Mouse (Mus musculus): ENCODE results near the gene Pga5. TPM values are rescaled to one million over a fixed set of nuclear protein-coding genes. Genes with fewer than 3 reads are reported as not detected.

The Pga5 gene
- polyA plus RNA-seq (2012; rRNA removed; ENCODE audit: low replicate concordance): not detected in 2 replicates

DNA sequence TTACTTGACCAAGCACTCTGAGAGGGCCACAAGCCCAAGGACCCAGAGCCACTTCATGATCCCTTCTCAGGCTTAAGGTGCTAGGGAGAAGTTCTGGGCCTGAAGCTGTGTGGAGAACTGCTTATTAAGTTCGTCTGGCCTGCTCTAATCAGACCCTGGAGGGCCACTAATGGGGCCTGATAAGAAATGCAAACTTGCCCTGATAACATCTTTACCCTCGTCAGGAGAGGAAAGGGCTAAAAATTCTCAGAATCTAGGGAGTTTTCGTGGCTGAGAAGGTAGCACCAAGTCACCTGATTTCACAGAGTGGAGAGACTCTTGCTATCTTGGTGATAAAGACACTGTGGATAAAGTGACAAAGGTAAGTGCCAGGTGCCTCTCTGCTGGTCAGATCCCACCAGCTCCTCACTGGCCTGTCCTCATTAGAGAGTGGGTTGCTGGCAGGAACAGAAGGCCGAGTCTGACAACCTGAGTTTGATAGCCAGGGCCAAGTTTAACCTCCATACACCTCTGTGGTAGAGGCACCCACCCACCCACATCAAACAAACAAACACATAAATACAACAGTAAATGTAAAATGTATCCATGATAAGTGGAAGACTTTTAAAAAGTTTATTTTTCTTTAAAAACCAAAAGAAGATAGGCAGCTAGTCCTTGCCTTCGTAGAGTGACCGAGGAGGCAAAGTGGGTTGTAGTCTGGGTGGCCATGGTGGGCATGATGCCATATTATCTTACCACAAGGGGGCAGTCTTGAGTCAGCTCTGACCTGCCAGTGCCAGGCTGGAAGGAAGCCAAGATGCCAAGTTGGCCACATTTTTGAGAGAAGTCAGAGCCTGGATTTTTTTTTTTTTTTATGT, at the start of gene Pga5:
TSS of gene Pga5 (minus strand) at position 157 of the 857 bp plus-strand sequence.

DNA sequence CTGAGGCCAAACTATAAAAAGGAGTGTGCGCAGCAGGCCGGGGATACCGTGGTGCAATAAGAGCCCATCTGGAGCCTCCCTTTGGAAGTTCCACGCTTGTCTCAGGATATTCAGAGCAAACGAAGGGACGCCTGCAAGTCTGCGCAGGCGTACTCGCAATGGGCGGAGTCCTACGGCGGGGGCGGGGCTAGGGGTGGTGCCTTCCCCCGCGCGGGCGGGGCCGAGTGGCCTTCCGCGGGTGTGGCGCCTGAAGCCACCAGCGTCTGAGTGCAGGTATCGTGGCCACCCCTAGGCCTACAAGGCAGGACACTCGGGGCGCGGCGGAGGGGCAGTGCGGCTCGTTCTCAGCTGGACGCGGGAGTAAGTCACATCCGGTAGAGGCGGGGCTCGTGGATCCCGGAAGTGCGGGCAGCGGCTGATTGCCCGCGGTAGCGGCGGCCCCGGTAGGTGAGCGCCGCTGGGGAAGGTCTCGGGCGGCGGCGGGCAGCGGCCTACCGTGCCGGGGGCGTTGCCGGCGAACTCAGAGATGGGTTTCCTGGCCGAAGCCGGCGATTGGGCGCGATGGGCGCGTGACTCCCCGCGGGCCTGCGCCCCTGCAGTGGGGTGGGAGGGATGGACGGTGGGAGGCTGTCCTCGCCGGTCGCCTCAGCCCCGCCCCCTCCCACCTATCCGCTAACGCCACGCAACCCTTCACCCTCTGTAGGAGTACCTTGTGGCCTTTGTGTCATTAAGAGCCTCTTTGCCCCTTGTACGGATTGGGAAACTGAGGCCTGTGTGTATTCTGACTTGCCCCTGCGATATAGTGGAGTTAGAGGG, 10.9 kb upstream of the Pga5 start, which contains the start of gene Vps37c:
TSS of gene Vps37c (plus strand) at position 199 of the 816 bp plus-strand sequence.

GRCm38 (mm10) chr19:10634106-10634871, 43.6 kb downstream of the Pga5 start, which contains the start of gene Vwce:
TSS of gene Vwce (plus strand) at chr19:10634213.

Other genes starting within 250 kb of the Pga5 start
- 0.63 and 1.8 TPM in 2 replicates for gene Lrrc10b, start 220.6 kb downstream of the Pga5 start, polyA plus RNA-seq (2012; rRNA removed; ENCODE audit: low replicate concordance)
- 0.22 and 0.73 TPM in 2 replicates for gene Ppp1r32, start 195.1 kb downstream of the Pga5 start, polyA plus RNA-seq (2012; rRNA removed; ENCODE audit: low replicate concordance)
- gene Cpsf7, start 152.8 kb downstream of the Pga5 start, polyA plus RNA-seq (2012; rRNA removed; ENCODE audit: low replicate concordance): 34.0 and 45.2 TPM in 2 replicates
- gene Sdhaf2, start 151.9 kb downstream of the Pga5 start, polyA plus RNA-seq (2012; rRNA removed; ENCODE audit: low replicate concordance): 16.4 and 43.7 TPM in 2 replicates
- 21.1 and 55.6 TPM in 2 replicates for gene Tmem216, start 121.8 kb downstream of the Pga5 start, polyA plus RNA-seq (2012; rRNA removed; ENCODE audit: low replicate concordance)
- 92.5 and 94.4 TPM in 2 replicates for gene Cyb561a3, start 100.9 kb downstream of the Pga5 start, polyA plus RNA-seq (2012; rRNA removed; ENCODE audit: low replicate concordance)
- 8.3 and 17.2 TPM in 2 replicates for gene Tmem138, start 100.7 kb downstream of the Pga5 start, polyA plus RNA-seq (2012; rRNA removed; ENCODE audit: low replicate concordance)
- 85.3 and 152 TPM in 2 replicates for gene Ddb1, start 72.7 kb downstream of the Pga5 start, polyA plus RNA-seq (2012; rRNA removed; ENCODE audit: low replicate concordance)
- 12.8 and 15.2 TPM in 2 replicates for gene Tkfc, start 72.4 kb downstream of the Pga5 start, polyA plus RNA-seq (2012; rRNA removed; ENCODE audit: low replicate concordance)
- gene Vwce, start 43.9 kb downstream of the Pga5 start, polyA plus RNA-seq (2012; rRNA removed; ENCODE audit: low replicate concordance): 0.14 and 0.24 TPM in 2 replicates
- gene Vps37c, start 10.7 kb upstream of the Pga5 start, polyA plus RNA-seq (2012; rRNA removed; ENCODE audit: low replicate concordance): 32.3 and 38.6 TPM in 2 replicates
- gene Cd5, start 60.9 kb upstream of the Pga5 start, polyA plus RNA-seq (2012; rRNA removed; ENCODE audit: low replicate concordance): 23.5 and 40.4 TPM in 2 replicates
- 28.7 and 46.6 TPM in 2 replicates for gene Cd6, start 152.0 kb upstream of the Pga5 start, polyA plus RNA-seq (2012; rRNA removed; ENCODE audit: low replicate concordance)
- 15.3 and 24.6 TPM in 2 replicates for gene Slc15a3, start 161.7 kb upstream of the Pga5 start, polyA plus RNA-seq (2012; rRNA removed; ENCODE audit: low replicate concordance)
- 21.3 and 34.9 TPM in 2 replicates for gene Tmem132a, start 191.9 kb upstream of the Pga5 start, polyA plus RNA-seq (2012; rRNA removed; ENCODE audit: low replicate concordance)
- gene Tmem109, start 203.9 kb upstream of the Pga5 start, polyA plus RNA-seq (2012; rRNA removed; ENCODE audit: low replicate concordance): 153 and 263 TPM in 2 replicates
- 222 and 340 TPM in 2 replicates for gene Prpf19, start 217.2 kb upstream of the Pga5 start, polyA plus RNA-seq (2012; rRNA removed; ENCODE audit: low replicate concordance)
- 0.10 and 0.12 TPM in 2 replicates for gene Zp1, start 242.6 kb upstream of the Pga5 start, polyA plus RNA-seq (2012; rRNA removed; ENCODE audit: low replicate concordance)

Measured in mammary gland, adult 2 months (tissue).